Mouse (Mus musculus) frontal cortex, postnatal 10 days (tissue): ENCODE data around the gene Aaas.
"Not testable (repeated sequence)": the region's sequence is repeated elsewhere in the genome, so short reads cannot be mapped to it uniquely, and the experiment has no call there.

Source experiments
- DNase-seq, 2 experiments: peaks; one replicate each; pipeline ENCODE4 v3.0.0; 2022; ENCODE audit warnings: low spot score in 2 of 2, mixed read lengths in 1 of 2

Gene Aaas

DNA sequence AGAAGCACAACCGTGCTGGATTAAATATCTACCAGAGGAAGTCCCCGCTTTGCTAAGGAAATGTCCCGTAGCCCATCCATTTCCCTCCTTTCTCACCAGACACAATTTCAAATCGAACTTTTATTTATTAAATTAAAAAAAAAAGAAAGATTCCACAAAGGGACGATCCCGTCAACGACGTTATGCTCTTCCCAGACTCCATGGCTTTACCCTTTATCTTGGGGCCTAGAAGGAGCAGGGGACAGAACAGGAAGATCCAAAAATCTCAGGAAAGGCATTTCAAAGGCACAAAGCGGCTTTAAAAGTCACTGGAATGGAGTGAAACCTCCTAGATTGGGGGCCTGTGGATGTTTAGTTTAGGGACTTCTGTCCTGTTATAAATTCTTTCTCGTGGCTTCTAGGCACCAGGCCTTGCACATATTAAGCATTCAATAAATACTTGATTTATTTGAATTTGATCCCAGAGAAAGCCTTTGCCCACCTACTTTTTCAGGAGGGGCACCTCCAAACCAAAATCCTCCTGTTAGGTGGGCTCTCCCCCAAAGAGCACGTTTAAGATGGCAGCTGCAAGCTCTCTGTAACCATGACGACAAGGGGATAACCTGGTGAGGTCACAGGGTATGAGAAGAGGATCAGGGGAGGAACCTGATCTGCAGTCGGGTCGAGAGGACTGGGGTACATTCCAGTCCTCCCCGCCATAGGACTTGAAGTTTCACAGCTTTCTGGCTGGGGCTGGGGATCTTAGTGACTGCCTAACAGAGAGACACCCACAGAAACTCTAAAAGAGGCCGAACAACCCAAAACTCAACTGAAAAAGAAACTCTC is 6.1 kb upstream of the Aaas start:
- DNase-seq = no peak

DNA sequence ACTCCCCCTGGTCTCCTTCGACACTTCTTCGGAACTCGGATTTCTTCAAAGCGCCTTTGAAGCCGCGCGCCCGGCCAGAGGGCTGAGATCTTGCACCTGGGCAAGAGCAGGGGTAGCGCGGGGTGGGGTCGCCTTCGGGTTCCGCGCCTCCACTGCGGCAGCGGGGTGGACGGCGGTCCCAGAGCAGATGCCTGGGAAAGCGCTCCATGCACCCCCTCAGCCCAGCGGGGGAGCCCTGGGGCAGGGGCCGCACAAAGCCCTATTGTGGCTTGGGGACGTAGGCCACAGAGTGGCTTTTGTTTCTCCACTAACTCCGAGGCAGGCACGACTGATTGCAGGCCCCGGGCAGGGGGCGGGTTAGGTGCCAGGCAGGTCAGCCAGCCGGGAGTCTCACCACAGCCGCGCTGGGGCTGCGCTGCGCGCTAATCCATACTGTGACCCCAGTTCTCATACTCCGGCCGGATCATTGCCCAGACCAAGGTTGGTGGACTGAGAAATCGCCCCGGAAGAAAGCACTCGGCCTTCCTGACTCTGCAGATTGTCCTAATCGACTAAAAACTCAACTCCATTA is 5.4 kb upstream of the Aaas start:
- peak in 1 of 2 experiments; percentile 28 for DNase-seq

DNA sequence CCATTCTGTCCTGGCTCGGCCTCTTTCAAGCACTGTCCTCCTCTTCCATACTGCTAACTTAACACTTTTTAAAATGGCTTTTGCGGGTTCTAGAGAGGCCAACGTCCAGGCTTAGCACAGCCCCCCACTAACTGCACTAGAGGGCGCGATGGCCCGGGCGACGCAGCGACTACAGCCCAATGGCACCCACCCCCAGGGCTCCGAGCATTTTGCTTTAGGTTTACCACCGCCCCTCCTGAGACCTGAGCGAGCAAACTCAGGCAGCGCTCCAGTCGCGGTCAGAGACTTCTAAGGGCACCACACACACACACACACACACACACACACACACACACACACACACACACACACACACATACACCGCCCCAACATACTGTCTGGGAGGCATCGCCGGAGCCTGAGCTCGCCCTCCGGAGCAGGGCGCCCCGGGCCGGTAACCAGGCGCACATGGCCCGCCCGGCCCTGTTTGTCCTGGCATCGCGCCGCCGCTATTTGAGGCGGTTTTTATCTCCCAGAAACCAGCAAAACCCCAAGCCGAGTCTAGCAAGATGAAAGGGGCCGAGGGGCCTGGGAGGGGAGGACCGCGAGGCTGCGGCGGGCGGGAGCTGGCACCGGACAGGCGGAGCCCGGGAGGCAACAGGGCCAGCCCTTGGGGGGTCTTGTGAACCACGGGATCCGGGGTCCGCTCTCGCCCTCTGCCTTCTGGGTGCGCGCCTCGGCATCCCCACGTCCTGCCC is 4.7 kb upstream of the Aaas start:
- peak in 1 of 2 experiments; percentile 44 for DNase-seq

DNA sequence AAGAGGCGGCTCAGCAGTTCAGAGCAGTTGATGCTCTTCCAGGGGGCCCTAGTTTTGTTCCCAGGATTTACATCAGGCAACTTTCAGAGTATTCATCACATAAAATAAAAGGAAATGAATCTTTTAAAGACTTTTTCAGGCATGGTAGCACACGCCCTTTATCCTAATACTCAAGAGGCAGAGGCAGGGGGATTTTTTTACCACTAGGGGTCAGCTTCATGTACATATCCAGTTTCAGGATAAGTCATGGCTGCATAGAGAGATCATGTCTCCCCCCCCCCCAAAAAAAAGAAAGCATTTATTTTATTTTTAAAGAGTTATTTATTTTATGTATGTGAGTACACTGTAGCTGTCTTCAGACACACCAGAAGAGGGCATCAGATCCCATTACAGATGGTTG is 3.4 kb upstream of the Aaas start:
- DNase-seq = no peak

DNA sequence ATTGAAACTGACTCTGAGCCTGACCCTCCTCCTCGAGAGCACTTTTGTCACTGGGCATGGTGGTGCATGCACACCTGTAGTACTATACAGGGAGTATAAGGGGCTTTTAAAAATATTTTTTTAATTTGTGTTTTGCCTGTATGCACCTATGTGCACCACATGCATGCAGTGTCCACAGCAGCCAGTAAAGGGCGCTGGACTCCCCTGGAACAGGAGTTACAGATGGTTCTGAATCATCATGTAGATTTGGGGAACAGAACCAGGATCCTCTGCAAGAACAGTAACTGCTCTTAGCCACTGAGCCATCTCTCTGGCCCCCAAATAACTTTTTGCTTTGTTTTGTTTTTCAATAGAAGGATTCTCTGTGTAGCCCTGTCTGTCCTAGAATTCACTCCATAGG is 1.6 kb upstream of the Aaas start:
- DNase-seq = no peak

DNA sequence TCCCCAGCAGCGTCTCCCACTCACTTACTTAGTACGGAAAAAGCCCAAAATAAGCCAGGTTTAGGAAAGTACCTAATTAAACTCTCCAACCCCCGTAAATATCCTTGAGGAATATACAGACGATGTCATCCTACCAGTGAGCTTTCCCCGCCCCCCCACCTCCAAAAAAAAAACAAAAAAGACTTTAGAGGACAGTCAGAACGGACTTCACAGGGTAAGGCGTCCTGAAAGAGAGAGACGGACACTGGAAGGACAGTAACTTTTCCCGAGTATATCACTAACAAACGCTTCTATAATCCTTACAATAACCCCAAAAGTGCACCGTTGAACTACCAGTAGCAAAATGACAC is 346 bp upstream of the Aaas start:
- DNase-seq = no peak

DNA sequence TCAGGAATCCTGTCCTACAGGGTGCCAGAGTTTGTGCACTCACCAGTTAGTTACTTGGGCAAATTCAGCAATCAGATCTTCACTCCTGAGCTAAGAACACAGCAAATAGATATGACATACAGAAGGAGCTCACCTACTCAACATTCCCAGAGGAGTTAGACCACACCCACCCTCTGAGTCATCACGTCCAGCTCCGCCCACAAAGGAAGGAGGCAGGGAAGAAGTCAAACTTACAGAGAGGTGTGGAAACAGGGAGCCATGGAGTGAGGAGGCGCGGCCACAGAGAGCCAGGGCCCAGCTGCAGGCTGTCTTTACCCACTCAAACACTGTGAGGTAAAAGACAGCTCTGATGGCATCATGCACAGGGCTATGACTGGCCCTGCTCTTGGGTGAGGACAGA is 4.1 kb downstream of the Aaas start:
- no peak for DNase-seq

DNA sequence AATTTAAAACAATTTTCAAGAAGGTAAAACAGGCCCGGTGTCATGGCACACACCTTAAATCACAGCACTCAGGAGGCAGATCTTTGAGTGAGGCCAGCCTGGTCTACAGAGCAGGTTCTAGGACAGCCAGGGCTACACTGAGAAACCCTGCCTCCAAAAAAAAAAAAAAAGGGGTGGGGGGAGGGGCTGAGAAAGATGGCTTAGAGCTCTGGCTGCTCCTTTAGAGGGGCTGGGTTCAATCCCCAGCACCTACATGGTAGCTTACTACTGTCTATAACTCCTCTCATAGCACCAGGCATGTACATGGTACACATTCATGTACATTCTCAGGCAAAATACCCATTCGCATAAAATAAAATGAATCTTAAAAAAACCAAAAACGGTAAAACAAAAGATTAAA is 6.1 kb downstream of the Aaas start:
- no peak for DNase-seq

DNA sequence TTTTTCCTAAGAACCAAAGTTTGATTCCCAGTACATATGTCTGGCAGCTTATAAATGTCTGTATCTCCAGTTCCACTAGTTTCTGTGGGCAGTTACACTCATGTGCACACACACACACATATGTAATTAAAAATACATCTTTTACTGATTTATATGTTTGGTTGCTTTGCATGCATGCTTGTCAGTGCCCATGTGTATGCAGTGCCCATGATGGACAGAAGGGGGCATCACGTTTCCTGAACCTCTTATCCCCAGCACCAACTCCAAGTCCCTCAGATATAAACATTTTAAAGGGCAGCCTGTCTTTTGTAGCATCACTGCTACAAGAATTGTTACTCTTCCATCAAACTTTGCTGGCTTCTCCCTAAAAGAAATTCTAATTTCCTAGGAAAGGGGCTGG is 9.0 kb downstream of the Aaas start:
- DNase-seq = peak in 1 of 2 experiments; percentile 27

DNA sequence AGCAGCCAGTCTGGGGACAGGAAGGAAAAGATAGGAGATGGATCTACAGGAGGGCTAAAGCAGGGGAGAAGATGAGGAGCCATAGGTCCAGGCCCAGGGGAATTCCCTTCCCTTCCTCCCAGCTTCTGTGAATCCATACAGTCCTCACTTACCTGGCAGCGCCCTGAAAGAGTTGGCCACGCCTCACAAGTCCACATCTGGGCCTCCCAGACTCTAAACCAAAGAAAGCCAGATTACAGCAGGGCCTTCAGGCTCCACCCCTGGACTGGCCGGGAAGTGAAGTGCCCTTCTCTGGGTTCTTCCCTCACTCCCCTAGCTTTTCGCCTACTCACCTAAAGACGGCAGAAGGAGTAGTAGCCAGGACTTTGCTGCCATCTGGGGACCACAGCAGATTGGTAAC is 11.0 kb downstream of the Aaas start:
- no peak for DNase-seq

DNA sequence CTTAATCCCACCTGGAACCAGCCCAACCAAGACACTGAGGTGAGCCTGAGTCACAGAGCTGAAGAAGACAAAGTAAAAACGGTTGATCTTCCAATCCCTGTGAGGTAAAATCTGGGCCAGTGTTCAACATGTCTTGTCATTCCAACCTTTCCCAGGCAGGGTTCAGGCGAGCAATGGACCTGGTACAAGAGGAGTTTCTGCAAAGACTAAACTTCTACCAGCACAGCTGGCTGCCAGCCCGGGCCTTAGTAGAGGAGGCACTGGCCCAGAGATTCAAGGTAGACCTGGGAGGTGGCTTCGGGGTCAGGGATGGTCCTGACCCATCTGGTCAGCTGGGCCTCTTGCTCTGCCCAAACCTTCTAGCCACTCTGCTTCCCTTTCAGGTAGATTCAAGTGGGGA is 13.6 kb downstream of the Aaas start:
- no peak for DNase-seq

DNA sequence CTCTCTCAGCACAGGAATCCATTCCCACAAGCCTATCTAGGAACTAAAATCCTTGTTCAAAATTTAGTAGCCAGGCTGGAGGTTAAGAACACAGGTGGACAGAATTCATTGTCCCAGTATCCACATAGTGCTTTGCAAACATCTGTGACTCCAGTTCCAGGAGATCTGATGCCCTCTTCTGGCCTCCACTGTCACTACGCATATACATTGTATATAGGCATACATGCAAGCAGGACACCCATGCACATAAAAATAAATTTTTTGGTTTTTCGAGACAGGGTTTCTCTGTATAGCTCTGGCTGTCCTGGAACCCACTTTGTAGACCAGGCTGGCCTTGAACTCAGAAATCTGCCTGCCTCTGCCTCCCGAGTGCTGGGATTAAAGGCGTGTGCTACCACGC is 14.6 kb downstream of the Aaas start:
- DNase-seq = not testable (repeated sequence)

DNA sequence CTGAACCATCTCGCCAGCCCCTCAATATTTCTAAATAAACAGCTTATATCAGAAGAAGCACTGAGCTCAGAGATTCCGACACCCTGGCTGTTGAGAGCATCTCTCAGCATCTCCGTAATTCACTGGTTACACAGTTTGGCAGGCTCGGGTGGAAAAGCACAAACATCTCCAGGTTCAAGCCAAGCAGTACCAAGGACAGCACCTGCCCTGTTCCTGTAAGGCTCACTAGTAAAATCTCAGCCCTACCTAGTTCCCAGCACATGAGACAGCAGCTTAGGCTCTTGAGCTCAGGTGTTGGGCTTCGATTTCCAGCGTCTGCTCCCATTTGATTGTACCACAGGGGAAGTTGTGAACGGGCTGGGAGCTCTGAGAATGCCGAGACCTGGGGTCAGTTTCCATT is 15.3 kb downstream of the Aaas start:
- no peak for DNase-seq

DNA sequence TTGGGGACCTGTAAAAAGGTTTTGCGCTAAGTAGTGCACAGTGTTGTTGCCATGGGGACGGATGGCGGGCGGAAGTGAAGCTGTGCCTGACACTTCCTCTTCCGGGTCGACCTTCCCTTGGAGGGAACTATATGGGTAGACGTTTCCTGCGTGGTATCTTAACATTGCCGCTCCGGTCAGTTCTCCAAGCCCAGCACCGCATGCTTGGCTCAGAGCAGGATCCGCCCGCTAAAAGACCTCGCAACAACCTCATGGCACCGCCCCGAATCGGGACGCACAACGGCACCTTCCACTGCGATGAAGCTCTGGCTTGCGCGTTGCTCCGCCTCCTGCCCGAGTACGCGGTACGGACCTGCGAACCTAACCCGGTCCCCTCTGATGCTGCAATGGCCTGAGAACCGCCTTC is 19.0 kb downstream of the Aaas start, which contains the start of gene Myg1:
Gene Myg1 (plus strand): TSS at position 100 of the 406 bp plus-strand sequence.
- peak; percentile 69 to 79 for DNase-seq

DNA sequence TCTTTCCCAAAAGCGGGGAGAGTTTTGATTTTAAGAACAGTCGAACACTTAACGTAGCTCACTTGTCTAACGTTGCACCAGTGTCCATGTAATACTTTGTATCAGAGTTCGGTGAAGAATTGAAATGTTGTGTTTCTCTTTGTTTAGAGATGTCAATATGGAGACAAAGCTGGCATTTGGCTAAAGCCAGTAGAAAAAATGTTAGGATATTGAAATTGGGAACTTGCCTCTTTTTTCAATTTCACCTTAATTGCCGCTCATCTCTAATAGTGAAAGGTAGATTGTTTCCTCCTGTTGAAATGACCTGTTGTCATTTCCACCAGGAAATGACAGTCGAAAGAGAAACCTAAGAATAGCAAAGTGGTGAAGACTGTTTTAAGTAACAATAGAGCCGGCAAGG is 23.7 kb downstream of the Aaas start:
- no peak for DNase-seq

DNA sequence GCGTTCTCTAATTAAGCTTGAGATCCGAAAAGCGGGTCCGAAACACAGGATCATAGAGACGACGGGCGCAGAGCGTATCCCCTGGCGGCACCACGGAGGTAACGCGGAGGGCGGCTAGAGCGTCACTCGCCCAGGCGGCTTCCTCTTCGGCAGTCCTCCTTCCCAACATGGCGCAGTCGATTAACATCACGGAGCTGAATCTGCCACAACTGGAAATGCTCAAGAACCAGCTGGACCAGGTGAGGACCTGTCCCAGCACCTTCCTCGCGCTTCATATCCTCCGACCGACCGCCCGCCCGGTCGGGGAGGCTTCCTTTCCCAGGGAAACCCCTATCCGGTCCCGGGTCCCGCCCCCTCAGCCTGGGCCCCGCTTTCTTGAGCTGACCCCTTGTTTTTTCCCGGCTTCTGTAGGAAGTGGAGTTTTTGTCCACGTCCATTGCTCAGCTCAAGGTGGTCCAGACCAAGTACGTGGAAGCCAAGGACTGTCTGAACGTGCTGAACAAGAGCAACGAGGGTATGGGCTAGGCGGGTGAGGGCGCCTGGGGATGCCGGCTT is 24.5 kb downstream of the Aaas start, which contains the start of gene Pfdn5:
Gene Pfdn5 (plus strand): TSS at position 95 of the 555 bp plus-strand sequence.
- peak; percentile 72 to 84 for DNase-seq

DNA sequence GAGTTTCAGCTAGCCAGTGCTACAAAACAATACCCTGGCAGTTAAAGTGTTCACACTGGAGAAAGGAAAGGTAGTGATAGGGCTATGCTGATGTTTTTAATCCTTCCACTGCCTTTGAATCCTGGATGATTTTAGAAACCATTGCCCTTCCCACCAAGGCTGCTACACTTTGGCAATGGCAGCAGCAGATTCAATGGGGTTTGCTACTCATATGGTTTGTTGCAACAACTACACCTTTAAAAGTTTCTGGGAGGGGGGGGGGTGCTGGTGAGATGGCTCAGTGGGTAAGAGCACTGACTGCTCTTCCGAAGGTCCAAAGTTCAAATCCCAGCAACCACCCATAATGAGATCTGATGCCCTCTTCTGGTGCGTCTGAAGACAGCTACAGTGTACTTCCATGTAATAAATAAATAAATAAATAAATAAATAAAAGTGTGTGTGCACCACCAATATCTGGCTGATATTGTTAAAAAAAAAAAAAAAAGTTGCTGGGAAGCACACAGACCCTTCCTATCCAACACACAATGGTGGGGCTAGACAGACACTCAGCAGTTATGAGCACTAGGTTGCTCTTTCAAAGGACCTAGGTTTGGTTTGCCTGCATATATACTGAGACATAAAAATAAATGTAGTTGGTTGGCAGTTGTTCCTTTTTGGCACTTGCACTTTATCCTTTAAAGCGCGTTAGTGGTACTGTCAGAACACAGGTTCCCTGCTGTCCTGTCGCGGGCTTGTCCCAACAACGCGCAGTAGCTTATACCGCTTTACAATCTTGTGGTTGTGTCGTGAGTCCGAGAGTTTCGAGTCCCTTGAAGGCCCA is 25.7 kb downstream of the Aaas start:
- no peak for DNase-seq

DNA sequence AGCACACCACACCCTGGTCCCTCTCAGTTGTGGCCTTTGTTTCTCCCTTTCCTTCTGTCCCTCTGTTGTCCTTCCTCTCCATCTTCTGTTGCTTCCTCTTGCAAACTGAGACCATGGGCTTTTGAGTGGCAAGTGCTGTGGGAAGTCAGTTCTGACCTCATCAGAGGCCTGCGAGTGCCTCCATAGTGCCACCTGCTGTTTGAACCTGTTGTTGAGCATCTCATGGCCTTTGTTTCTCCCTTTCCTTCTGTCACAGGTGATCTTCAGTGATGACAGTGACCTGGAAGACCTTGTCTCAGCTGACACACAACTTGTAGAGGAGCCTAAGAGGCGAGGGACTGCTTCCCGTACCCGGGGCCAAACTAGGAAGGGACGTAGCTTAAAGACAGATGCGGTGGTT is 34.3 kb downstream of the Aaas start:
- peak in 1 of 2 experiments; percentile 28 for DNase-seq

DNA sequence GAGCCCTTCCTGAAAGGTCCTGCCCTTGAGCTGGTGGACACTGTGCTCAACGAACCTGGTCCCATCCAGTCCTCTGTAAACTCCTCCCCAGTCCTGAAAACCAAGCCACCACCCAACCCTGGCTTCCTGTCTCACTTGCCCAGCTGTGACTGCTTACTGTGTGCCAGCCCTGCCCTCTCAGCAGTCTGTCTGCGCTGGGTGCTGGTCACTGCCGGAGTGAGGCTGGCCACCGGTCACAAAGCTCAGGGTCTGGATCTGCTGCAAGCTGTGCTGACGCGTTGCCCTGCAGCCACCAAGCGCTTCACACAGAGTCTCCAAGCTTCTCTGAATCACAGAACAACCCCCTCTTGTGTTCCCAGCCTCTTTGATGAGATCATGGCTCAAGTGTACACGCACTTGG is 35.3 kb downstream of the Aaas start:
- no peak for DNase-seq

DNA sequence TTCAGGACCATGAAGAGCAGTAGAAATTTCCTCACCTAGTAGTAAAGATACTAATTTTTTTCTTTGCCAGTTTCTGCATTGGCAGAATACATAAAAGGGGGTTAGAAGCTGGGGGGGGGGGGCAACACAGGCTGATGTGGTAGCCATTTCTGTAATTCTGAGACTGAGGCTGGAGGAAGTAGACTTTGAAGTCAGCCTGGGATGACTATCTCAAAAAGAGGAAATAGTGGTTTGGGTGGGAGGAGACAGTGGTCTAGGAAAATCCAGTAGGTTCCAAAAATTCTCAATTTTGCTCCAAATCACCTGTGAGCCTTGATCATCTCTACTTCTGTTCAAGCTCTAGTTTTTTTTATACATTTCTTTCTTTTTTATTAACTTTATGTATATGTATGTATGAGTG is 39.1 kb downstream of the Aaas start:
- DNase-seq = no peak

DNA sequence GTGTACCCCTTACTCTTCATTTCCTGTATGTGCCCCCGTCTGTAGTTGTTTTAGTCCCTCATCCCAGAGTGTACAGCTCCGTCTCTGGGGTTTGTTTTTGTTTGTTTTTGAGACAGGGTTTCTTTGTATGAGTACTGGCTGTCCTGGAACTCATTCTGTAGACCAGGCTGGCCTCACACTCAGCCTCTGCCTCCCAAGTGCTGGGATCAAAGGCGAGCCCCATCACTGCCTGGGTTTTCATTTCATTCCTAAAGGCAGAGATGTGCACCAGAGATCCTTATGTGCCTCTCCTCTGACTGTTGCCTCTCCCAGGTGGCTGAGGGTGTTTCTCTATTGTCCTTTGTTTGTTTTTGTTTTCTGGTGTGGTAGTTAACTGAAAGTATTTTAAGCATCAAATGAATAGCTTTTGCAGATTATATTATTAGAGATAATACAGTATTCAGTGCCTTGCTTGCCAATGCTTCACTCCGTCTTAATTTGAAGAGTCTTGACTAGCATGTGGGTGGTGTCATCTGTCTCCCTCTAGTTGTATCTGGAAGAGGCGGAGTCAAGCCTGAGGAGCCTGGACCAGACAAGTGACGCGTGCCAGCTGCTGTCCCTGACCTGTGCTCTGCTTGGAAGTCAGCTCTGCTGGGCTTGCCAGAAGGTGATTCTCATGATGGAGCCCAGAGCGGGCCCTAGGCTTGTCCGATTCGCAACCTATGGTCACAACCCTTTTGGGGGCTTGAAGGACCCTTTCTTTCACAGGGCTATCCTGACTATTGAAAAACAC is 40.3 kb downstream of the Aaas start:
- no peak for DNase-seq
